Mouse (Mus musculus) embryo, embryonic 11 days (tissue): ENCODE data around the gene Olig1.

Source experiments
- DNase-seq: peaks from one replicate; pipeline ENCODE4 v3.0.0-alpha.2; 2015

Olig1 gene

DNA sequence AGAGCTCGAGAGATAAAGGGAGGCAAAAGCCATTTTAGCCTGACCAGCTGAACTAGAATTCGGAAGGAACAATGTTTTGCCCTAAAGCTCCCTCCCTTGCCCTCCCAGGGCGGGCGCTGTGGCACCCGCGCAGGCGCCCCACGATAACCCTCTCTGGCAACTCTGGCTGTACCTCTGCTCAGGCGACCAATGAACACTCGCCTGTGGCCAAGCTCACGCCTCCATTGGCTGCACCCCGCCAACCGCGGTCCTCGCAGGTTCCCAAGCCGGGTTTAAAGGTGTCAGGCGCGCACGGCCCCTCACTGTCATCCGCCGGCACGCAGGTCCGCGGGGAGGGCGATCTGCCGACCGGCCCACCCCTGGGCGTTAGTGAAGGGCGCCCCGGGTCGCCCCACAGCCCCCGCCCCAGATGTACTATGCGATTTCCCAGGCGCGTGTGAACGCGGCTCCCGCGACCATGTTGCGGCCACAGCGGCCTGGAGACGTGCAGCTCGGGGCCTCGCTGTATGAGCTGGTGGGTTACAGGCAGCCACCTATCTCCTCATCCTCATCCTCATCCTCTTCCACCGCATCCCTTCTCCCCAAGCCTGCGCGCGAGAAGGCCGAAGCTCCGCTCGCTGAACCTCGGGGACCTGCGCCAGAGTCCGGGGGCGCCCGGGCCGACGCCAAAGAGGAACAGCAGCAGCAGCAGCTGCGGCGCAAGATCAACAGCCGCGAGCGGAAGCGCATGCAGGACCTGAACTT is at the start of gene Olig1:
TSS of gene Olig1 (plus strand) at position 305 of the 744 bp plus-strand sequence.
- peak; percentile 79 for DNase-seq

DNA sequence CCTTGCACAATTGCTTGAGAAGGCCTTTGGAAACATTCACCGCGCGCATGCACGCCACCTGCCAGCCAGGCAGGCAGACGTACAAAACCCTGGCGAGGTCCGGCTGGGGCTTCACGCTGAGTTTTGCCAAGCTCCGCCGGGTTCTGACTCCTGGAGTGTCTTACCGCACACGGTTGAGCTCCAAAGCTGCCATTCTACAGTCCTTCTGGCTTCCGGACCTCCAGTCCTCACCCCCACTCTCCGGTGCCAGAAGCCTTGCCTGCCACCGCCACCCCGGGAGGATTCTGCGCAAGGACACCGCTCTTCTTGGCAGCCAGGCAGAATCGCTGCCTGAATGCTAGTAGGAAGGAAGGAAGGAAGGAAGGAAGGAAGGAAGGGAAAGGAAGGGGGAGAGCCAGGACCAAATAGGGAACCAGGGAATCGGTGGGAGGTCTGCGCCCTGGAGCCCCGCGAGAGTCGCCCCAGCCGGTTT is 47.4 kb upstream of the Olig1 start:
- DNase-seq = peak; percentile 38

DNA sequence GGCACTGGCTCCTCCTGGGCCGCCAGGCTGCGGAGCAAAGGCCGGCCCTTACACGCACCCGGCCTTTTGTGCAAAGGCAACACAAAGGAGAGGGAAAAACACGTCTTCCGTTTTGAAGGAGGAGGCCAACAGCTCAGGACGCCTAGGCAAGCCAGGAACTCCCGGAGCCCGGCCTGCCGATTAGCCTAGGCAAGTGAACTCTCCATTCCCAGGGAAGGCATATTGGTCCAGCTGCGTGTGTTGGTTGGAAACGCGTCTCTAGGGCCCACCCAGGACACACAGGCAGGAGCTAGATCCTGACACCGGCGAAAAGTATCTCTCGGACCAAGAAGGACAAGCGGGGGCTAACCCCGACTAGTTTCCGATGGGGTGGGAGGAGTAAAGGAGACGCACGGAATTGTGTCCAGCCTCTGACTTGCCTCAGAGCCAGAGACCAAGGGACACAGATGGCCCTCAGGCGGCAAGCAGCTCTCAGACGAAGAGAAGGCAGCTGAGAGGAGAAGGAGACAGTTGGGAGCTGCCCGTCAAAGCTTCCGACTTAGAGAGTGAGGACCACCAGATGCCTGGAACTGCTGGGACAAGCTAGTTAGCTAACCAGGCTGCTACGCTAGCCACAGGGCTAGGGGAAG is 46.8 kb upstream of the Olig1 start:
- peak; percentile 59 for DNase-seq

DNA sequence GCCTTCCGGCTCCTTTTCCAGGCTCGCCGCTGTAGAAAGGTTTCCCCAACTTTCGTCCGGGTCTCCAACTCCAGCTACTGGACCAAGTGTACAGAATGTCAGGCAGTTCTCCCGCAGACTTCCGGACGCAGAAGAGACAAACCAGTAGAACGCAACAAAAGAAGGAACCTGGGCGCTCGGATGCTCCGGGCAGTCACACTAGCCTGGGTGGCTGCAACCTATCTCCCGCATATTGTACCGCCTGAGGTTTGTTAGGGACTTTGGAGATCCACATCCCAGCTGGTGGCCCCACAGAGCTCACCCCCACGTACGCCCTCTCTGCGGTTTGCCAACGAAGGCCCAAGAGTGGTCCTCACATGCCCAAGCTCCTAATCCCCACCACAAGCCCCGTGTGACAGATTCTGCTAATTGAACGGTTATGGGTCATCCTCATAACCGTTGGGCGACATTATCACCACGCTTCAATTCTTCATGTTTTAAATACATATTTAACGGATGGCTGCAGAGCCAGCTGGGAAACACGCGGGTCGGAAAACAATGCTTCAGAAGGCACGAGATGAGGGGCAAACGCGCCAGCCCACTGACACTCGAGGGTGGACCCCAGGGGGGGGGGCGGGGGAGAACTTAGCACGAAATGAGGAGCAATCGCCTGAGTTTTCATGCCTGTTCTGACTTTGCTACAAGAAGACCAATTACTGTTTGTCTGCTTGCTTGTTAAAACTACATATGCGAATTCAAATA is 46.1 kb upstream of the Olig1 start:
- DNase-seq = no peak

DNA sequence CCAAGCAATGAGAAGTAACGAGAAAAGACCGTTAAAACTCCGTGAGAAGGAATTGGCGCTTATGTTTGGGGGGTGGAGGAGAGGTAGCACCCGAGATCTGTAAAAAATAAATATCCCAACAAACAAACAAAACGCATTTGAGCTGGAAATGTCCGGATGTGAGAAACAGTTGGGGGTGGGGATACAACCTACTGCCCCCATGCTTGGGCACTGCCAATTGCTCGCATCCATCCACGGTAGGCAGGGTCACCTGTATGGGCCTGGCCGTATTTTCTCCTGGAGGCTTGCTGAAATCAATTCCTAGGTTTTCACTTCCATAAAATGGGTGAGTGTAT is 45.5 kb upstream of the Olig1 start:
- no peak for DNase-seq

DNA sequence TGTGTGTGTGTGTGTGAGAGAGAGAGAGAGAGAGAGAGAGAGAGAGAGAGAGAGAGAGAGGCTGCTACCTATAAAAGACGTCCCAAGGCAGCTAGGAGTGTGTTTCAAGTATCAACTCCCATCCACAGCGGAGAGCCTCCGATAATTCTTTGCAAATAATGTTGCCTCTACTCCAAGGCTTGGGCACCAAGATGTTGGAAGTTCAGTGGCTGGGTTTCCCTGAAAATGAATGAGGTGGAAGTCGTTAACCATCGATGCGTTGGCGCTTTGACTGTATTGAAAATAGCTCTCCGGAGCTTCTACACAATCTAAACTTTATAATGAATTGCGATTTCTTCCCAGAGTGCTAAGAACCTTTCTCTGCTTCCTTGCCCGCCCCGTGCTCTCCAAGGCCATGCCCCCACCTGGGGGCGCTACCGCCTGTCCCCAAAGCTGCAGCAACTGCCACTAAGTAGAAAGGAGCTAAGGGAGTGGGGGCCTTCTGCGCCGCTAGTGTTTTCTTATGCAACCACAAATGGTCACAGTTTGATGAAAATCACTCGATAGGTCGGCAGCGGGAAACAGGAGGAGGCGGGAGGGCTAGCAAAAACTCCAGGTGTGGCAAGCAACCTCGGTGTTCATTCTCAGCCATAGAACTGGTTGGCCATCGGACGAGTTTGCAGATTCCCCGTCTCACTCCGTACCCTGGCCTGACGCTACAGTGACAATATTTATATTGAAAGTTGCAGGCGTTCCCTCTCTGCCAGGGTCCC is 44.9 kb upstream of the Olig1 start:
- DNase-seq = peak; percentile 61

DNA sequence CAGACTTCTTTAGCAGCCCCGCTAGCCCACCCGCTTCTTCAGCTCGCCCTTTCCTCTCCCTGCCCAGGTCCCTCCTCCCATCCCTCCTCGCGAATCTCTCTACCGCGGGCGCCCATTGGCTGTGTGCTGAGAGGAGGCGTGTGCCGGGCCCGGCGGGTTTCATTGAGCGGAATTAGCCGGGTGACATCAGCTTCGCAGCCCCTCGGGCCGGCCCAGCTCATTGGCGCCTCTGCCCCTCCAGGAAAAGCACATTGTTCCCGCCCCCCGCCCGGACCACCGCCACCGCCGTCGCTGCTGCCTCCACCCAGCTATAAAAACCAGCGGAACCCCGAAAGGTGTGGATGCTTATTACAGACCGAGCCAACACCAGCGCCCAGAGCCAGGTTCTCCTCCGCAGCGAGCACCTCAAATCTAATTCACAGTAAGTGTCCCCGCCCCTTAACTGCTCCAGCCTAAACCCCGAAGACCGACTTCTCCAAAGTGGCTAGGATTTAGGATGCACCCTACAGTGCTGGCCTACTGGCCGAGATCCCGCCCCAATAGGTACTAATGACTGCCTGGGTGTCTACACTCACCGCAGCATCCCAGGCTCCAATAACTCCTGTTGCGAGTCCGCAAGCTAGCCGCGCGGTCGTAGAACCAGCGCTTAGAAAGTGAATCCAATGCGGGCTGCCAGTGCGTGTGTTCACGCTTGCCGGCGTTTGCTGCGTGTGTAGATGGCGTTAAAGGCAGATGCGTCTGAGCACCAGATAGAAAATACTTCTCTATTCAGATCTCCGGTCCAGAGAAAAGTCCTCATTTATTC is 44.1 kb upstream of the Olig1 start, which contains the start of gene Olig2:
TSS of gene Olig2 (plus strand) at position 225 of the 805 bp plus-strand sequence.
- DNase-seq = peak; percentile 88

DNA sequence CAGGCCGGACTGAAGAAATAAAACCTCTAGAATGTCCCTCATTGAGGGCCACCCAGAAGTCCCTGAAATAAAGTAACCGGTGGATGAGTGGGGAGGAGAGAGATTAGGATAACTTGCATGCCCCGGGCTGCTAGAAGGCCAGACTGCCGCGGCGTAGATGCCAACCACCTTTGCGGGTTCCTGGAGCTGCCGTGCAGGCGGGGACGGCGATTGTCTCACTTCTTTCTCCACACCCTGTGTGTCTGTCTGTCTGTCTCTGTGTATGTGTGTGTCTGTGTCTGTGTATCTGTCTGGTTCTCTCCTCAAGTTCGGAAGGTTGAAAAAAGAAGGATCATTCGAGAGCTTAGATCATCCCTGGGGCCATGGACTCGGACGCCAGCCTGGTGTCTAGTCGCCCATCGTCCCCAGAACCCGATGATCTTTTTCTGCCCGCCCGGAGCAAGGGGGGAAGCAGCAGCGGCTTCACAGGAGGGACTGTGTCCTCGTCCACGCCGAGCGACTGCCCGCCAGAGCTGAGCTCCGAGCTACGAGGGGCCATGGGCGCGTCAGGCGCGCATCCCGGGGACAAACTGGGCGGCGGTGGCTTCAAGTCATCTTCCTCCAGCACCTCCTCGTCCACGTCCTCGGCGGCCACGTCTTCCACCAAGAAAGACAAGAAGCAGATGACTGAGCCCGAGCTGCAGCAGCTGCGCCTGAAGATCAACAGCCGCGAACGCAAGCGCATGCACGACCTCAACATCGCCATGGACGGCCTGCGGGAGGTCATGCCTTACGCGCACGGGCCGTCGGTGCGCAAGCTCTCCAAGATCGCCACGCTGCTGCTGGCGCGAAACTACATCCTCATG is 43.3 kb upstream of the Olig1 start:
- DNase-seq = peak; percentile 55

DNA sequence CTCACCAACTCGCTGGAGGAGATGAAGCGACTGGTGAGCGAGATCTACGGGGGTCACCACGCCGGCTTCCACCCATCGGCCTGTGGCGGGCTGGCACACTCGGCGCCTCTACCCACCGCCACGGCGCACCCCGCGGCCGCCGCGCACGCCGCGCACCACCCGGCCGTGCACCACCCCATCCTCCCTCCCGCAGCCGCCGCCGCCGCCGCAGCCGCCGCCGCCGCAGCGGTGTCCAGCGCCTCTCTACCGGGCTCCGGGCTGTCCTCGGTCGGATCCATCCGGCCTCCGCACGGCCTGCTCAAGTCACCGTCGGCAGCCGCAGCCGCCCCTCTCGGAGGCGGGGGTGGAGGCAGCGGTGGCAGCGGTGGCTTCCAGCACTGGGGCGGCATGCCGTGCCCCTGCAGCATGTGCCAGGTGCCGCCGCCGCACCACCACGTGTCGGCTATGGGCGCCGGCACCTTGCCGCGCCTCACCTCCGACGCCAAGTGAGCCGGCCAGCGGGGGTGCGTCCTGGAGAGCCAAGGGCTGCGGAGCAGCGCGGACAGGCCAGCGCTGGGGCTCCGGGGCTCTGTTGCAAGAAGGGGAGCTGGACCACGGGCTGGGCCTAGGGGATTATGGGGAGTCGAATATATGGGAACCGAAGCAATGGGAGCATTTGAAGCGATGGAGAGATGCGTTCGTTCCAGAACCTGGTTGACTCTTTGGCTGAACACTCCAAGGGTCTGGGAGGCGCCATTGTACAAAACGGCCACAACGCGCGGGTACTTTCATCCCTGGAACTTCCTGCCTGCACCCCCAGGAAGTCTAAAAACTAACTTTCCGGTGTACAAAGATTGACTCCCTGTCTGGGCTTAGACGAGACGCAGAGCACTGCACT is 42.5 kb upstream of the Olig1 start:
- peak; percentile 41 for DNase-seq

DNA sequence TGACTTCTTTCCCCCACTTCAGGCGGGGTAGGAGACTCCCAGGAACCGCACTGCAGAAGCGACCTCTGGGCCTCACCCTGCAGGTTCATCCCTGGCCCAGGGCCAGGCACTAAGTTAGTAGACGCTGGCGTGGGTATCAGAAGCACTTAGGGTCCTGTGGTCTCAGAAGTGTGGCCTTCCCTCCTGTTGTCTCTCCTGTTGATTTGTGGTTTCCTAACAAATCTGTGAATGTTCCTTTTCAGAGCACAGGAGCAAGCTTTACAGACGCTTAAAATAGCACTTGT is 41.9 kb upstream of the Olig1 start:
- no peak for DNase-seq

DNA sequence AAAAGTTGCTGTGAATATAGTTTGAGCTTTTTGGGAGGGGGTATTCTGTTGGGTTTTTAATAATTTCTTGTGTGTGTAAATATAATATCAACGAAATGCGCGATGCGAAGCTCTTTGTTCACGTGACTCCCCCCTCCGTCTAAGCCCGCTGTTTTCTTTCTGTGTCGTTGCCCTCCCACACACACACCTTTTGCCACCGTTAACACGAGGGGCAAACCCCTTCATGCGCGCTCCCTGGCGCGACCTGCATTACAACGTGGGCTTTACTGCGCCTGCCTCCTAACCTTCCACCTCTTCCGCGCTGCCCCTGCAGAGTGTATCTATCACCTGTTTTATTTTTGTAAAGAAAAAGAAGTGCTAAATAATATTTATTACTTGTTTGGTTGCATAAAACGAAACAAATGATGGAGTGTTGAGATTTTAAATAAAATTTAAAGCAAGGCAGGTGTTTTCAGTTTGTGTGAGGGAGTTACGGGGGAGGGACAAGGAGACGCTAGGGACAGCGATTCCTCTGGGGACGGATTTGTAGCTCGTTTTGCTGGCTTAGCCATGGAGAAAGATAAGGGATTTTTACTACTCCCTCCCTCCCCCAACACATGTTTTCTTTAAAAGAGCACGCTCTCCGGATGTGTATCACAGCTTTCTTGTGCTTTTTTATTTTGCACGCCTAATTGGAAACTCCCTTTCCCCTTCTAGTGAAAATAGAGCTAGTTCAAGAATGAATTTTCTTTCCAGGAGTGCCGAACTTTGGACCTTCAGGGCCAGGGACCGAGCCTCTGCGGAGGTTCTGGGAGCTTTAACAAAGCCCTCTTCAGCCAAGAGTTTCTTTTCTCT is 41.1 kb upstream of the Olig1 start:
- DNase-seq = peak; percentile 30

DNA sequence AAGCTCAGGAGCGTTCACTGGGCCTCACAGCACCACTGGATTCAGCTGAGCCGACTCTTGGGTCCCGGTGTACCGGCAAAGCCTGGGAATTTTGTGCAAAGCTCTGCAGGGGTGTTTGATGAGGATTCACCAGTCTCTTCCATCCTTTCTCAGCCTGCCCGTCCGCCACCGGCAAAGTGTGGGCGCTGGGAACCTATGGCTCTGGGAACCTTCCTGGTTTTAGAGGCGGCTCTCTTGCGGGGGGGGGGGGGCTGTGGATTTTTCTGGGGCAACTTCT is 40.6 kb upstream of the Olig1 start:
- DNase-seq = peak; percentile 38

DNA sequence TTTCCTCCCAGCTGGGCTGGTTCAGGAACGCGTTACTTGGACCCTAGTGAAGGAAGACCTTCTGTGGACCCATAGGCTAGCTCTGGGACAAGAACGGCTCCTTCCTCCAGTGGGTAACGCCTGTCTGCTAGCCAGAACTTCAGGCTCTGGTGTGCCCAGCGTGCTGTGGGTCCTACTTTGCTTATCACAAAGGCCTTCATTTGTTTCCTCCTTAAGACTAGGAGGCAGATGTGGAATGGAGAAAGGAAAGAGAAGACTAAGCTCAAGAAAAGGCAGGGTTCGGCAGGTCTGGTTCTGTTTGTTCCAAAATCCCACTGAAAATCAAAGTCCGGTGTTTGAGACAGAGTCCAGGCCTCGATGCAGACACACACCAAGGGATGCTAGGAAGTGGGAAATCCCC is 39.9 kb upstream of the Olig1 start:
- DNase-seq = no peak

DNA sequence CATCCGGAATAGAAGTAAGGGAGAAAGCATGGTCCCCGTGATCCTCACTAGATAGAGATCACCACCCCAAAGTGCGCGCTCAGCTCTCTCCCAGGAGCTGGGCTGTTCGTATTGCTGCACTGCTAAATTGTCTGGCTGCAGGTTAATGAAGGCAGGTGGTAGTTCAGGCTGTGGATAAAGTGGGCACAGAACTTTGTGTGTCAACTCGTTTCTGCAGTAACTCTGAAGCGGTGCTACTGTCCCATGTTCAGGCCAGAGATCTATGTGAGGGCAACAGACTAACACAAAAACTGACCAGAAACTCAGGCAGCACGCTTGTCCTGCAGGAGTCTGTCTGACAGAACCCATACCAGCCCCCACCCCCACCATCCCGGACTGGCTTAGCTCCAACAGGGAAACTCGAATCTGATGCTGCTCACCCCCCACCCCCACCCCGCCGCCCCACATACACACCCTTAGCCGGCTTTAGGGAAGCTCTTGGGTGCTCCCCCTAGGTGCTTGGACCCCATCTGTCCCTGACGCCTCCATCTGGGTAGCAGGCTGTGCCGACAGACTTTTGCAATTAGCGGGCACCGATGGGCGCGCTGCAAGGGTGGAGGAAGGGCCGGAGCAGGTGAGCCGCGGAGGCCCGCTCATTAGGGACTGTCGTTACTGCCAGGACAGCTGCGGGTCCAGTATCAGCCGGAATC is 37.6 kb upstream of the Olig1 start:
- DNase-seq = no peak

DNA sequence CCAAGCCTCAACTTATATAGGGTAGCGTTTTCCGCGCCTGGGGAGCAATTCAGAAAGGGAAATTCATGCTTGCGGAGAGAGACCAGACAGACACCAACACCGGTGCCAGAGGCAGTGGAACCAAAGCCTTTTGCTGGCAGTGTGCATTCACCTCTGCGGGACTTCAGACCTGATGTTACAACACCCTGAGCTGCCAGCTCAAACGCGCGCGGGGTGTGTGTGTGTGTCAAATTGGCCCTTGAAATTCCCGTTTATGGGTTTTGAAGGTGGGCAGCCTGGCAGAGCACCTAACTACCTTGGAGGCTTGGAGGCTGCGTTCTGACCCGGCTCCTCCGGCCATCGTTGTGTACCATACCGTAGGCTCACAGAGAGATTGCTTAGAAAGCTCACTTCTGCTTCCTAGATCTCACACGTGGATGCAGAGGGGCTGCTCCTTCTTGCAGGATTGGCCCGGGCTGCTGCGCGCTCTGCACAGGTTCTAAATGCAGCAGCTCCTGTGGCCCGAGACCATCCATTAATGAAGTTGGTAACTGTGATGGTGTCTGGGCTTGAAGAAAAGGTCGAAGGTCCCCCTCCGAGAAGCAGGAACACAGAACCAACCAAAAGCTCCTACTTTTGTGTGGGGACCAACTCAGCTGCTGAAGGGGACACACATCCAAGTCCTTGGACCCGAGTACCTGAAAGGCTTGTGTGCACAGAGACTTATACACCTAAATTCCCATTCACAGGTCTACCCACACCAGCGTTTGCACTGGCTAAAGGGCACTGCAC is 36.9 kb upstream of the Olig1 start:
- DNase-seq = no peak

DNA sequence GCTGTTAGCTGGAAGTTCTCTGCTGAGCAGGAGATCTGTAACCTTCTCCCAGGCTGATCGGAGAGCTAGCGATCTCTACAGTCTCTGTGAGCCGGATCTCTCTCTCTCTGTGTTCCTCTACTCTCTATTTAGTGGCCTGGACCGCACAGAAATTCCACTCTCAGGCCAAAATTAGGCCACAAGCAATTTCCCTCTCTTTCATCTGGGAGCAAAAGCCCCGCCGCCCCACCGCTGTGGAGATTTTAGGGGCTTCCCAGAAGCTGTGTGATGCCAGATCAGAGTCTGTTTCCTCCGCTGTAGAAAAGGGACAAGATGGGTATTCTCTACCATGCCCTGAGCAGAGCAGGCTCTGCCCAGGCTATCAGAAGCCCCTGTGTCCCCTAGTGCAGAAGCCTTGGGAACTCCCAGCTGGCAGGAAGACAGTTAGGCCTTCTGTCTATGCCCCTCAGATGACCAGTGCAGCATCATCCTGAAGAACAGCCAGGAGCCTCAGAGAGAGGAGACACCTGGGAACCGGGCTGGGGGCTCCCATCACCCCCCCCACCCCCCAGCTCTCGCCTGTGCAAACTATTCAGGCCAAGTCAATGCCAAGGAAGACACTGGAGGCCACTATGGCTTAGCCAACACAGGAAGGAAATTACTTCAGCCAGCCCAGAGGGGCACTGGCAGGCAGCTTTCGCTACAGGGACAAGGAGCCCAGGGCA is 36.2 kb upstream of the Olig1 start:
- DNase-seq = no peak

DNA sequence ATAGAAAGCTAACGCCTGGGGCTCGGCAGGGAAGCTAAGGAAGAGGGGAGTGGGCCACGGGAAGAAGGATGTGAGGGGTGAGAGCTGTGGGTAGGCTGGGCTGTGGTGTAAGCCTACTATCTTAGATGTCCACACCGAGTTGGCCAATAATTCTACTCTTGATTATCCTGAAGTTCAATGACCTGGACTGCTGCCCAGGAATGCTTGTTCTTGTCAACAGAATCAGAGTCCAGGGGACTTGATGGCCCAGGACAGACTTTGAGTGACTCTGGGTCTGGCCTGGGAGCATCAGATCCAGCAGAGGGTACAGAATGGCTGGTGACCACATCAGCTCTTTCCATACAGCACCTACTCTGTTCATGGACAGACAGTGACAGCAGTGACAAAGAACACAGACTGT is 30.5 kb upstream of the Olig1 start:
- DNase-seq = no peak

DNA sequence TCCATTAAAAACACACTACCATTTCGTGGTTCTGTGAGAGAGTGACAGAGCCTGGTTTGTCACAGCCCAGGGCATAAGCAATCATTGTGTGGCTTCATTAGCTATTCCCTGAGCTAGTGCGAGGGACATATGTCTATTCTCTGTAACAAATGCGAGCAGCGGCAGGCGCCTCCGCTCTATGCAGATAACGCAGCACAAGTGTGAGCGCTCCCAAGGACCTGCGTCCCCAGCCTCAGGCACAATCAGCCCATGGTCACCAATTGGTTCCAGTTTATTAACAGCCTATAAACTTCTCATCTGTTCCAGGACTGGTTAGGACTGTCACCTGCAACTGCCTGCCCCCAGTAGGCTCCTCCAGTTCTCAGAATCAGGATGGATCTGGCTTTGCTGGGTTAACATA is 23.3 kb upstream of the Olig1 start:
- DNase-seq = peak; percentile 41
